Comparison of ENCODE assay signal across 22 mouse cellular contexts in the genomic region with DNA sequence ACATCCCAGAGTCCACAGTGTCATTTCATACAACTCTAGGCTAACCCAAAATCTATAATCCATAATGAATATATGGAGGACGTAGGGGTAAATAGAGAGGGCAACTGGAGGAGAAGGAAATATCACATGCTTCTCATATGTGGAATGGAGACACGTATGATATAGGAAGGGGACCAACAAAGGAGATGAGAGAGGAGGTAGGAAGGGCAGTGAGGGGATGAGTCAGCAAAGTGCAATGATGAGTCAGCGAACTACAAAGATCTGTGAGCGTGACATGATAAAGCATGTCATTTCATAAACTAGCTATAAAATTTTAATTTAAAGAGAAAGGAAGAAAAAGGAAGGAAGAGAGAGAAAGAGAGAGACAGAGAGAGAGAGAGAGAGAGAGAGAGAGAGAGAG. TPM values are rescaled to one million over a fixed set of nuclear protein-coding genes. Genes with fewer than 3 reads are reported as not detected.
DNase-seq lines count a peak whose midpoint lies in the region; ATAC-seq and TF ChIP-seq lines count a peak whose summit lies in the region.
"Had no signal": no experiment of that assay in that cellular context is flagged by ENCODE, and none has a peak within 500 bp of the region (broad histone marks: within the 10 kb centered on the region; RNA-seq: fewer than 3 reads in every experiment).

No protein-coding gene starts in this region.

- H3K27ac ChIP-seq in liver, postnatal 0 days (ENCODE audit: low read depth): no peak overlapping the region
- H3K27ac ChIP-seq: embryonic facial prominence, embryonic 12.5 days; heart, adult 2 months; hindbrain, embryonic 14.5 days; intestine, embryonic 15.5 days; layer of hippocampus, adult 2 months; limb, embryonic 12.5 days; lung, embryonic 15.5 days; macrophage had no signal

- no peaks in the 10 kb centered on the region; the same call in 1 of the 2 replicates for H3K27me3 ChIP-seq in G1E (ENCODE audit: insufficient read depth, low read length)
- H3K27me3 ChIP-seq in liver, postnatal 0 days (ENCODE audit: insufficient read depth, low read length): no peaks in the 10 kb centered on the region
- H3K27me3 ChIP-seq: embryonic facial prominence, embryonic 12.5 days; intestine, embryonic 15.5 days; limb, embryonic 12.5 days; lung, embryonic 15.5 days had no signal

- H3K9me3 ChIP-seq in G1E (replicated peaks): no peaks in the 10 kb centered on the region
- no peaks in the 10 kb centered on the region for H3K9me3 ChIP-seq in liver, postnatal 0 days (ENCODE audit: low read length)
- H3K9me3 ChIP-seq: embryonic facial prominence, embryonic 12.5 days; intestine, embryonic 15.5 days; limb, embryonic 12.5 days; lung, embryonic 15.5 days had no signal

- TF ChIP-seq EP300 in liver, postnatal 0 days (IDR thresholded peaks at IDR 0.05; ENCODE audit: low read depth): no peak

- no peak overlapping the region for H3K4me2 ChIP-seq in liver, postnatal 0 days (ENCODE audit: low read depth, low read length)
- H3K4me2 ChIP-seq: embryonic facial prominence, embryonic 12.5 days; hindbrain, embryonic 14.5 days; intestine, embryonic 15.5 days; limb, embryonic 12.5 days; lung, embryonic 15.5 days had no signal

- peak; percentile 31 for DNase-seq in adrenal gland, adult 2 months
- no peak for DNase-seq in adrenal gland, postnatal 25 days
- no peak for DNase-seq in G1E (ENCODE audit: low spot score)
- peak; percentile 43 for DNase-seq in liver, postnatal 0 days
- DNase-seq in left cerebral cortex, adult 11 months (ENCODE audit: low spot score): no peak
- no peak for DNase-seq in layer of hippocampus, postnatal 14 days (ENCODE audit: low spot score in 2 of 2)
- DNase-seq in thymus, postnatal 4 days: no peak
- DNase-seq: adrenal gland, adult 8-10 months; cerebellum, adult 2 months; gastrocnemius, postnatal 14 days; heart, adult 2 months had no signal

- peaks cover 29% of the 10 kb centered on the region for H3K4me1 ChIP-seq in G1E (ENCODE audit: insufficient read depth, low read depth, low read length)
- H3K4me1 ChIP-seq in liver, postnatal 0 days (ENCODE audit: insufficient read depth): peaks cover 6% of the 10 kb centered on the region; the same call in 1 of the 2 replicates
- H3K4me1 ChIP-seq: embryonic facial prominence, embryonic 12.5 days; intestine, embryonic 15.5 days; limb, embryonic 12.5 days had no signal

- H3K4me3 ChIP-seq in G1E (ENCODE audit: low read depth, low read length): no peak overlapping the region
- H3K4me3 ChIP-seq in liver, postnatal 0 days (ENCODE audit: low read depth, low read length): no peak overlapping the region
- H3K4me3 ChIP-seq: embryonic facial prominence, embryonic 12.5 days; heart, adult 2 months; intestine, embryonic 15.5 days; layer of hippocampus, adult 2 months; limb, embryonic 12.5 days; lung, embryonic 15.5 days had no signal

- ATAC-seq in G1E (ENCODE audit: extremely low read depth, insufficient number of reproducible peaks, low FRiP score, poor library complexity, severe bottlenecking): peak; percentile 68
- peak; percentile 93 for ATAC-seq in erythroid progenitor cell, adult 5-6 weeks (replicated peaks; ENCODE audit: low FRiP score, poor library complexity, severe bottlenecking)
- ATAC-seq in liver, postnatal 0 days: peak; percentile 58
- ATAC-seq: intestine, embryonic 15.5 days had no signal

- no peak for TF ChIP-seq CTCF in G1E (IDR thresholded peaks at IDR 0.05; ENCODE audit: low read depth, low read length)
- no peak for TF ChIP-seq CTCF in liver, postnatal 0 days (IDR thresholded peaks at IDR 0.05; ENCODE audit: low read depth)

- H3K36me3 ChIP-seq in G1E (replicated peaks): peaks cover 17% of the 10 kb centered on the region
- H3K36me3 ChIP-seq in liver, postnatal 0 days (replicated peaks; ENCODE audit: insufficient read depth, low read length): no peaks in the 10 kb centered on the region
- H3K36me3 ChIP-seq: embryonic facial prominence, embryonic 12.5 days; intestine, embryonic 15.5 days; limb, embryonic 12.5 days; lung, embryonic 15.5 days had no signal

- 60% methylated on average over 4 of the region's 4 CpGs for WGBS in liver, postnatal 0 days (ENCODE audit: insufficient replicate concordance)

- H3K9ac ChIP-seq in liver, postnatal 0 days (replicated peaks): no peak overlapping the region
- H3K9ac ChIP-seq: embryonic facial prominence, embryonic 12.5 days; hindbrain, embryonic 14.5 days; intestine, embryonic 15.5 days; limb, embryonic 12.5 days; lung, embryonic 15.5 days had no signal

RNA-seq across cellular contexts. Expression of a gene that starts 3.5 kb away (rescaled TPM):
- total RNA-seq in adrenal gland, adult 2 months (2021): 1 to 10 TPM in 1 of 2 experiments, not detected in 1; 1.1 TPM
- polyA plus RNA-seq in adrenal gland, adult 2 months (2012; rRNA removed): 0.28 and 3.3 TPM in 2 replicates
- not detected in 2 replicates for total RNA-seq in adrenal gland, postnatal 25 days (2021)
- total RNA-seq in G1E (2014; fragmentation: Nextera tagmentation) (not detected in 2 replicates), G1E (2017) (not detected in 2 replicates)
- polyA plus RNA-seq in G1E (2012): 0.13 TPM in 1 of 2 replicates, not detected in the other
- total RNA-seq in erythroid progenitor cell, adult 5-6 weeks (2015; ENCODE audit: low replicate concordance): not detected in 2 replicates
- not detected in 2 replicates for total RNA-seq in erythroid progenitor cell, adult 5-6 weeks (2017; ENCODE audit: low replicate concordance)
- polyA plus RNA-seq in liver, postnatal 0 days (2015; fragmentation: Nextera tagmentation; extraction: Ambion mirVana): not detected in 2 replicates
- not detected for total RNA-seq in layer of hippocampus, postnatal 14 days (2021)
- total RNA-seq: gastrocnemius, postnatal 14 days; heart, adult 2 months; layer of hippocampus, adult 2 months had no signal
- polyA plus RNA-seq: embryonic facial prominence, embryonic 12.5 days; heart, adult 2 months; heart, postnatal 0 days; hindbrain, embryonic 14.5 days; intestine, embryonic 15.5 days; limb, embryonic 12.5 days; macrophage; neural tube, embryonic 11.5 days; spleen, adult 2 months had no signal

RNA-seq across cellular contexts. Expression of a gene that starts 22.9 kb away (rescaled TPM):
- total RNA-seq in adrenal gland, adult 2 months (2021): 10 to 100 TPM; 21.6 to 23.6 TPM
- 9.1 and 15.1 TPM in 2 replicates for polyA plus RNA-seq in adrenal gland, adult 2 months (2012; rRNA removed)
- total RNA-seq in adrenal gland, postnatal 25 days (2021): 28.4 and 30.2 TPM in 2 replicates
- total RNA-seq in G1E (2014; fragmentation: Nextera tagmentation) (23.0 and 26.8 TPM in 2 replicates), G1E (2017) (21.5 and 23.1 TPM in 2 replicates)
- 2.5 and 4.1 TPM in 2 replicates for polyA plus RNA-seq in G1E (2012)
- 12.6 and 15.9 TPM in 2 replicates for total RNA-seq in erythroid progenitor cell, adult 5-6 weeks (2015; ENCODE audit: low replicate concordance)
- total RNA-seq in erythroid progenitor cell, adult 5-6 weeks (2017; ENCODE audit: low replicate concordance): 13.6 and 14.2 TPM in 2 replicates
- 5.5 and 6.2 TPM in 2 replicates for polyA plus RNA-seq in liver, postnatal 0 days (2015; fragmentation: Nextera tagmentation; extraction: Ambion mirVana)
- 10 to 100 TPM; 11.8 to 12.8 TPM for total RNA-seq in layer of hippocampus, postnatal 14 days (2021)

RNA-seq across cellular contexts. Expression of a gene that starts 23.1 kb away (rescaled TPM):
- 10 to 100 TPM; 62.0 to 67.5 TPM for total RNA-seq in adrenal gland, adult 2 months (2021)
- polyA plus RNA-seq in adrenal gland, adult 2 months (2012; rRNA removed): 7.9 and 12.5 TPM in 2 replicates
- 70.4 and 85.8 TPM in 2 replicates for total RNA-seq in adrenal gland, postnatal 25 days (2021)
- total RNA-seq in G1E (2014; fragmentation: Nextera tagmentation) (120 and 128 TPM in 2 replicates), G1E (2017) (120 and 148 TPM in 2 replicates)
- polyA plus RNA-seq in G1E (2012): 9.6 and 44.1 TPM in 2 replicates
- total RNA-seq in erythroid progenitor cell, adult 5-6 weeks (2015; ENCODE audit: low replicate concordance): 54.5 and 68.1 TPM in 2 replicates
- total RNA-seq in erythroid progenitor cell, adult 5-6 weeks (2017; ENCODE audit: low replicate concordance): 17.9 and 37.6 TPM in 2 replicates
- polyA plus RNA-seq in liver, postnatal 0 days (2015; fragmentation: Nextera tagmentation; extraction: Ambion mirVana): 45.5 and 50.7 TPM in 2 replicates
- total RNA-seq in layer of hippocampus, postnatal 14 days (2021): 10 to 100 TPM; 48.4 to 49.3 TPM

RNA-seq across cellular contexts. Expression of a gene that starts 39.2 kb away (rescaled TPM):
- 1 to 10 TPM in 1 of 2 experiments, under 1 TPM in 1; 0.78 to 2.0 TPM for total RNA-seq in adrenal gland, adult 2 months (2021)
- polyA plus RNA-seq in adrenal gland, adult 2 months (2012; rRNA removed): 1.3 and 2.6 TPM in 2 replicates
- 2.4 and 3.0 TPM in 2 replicates for total RNA-seq in adrenal gland, postnatal 25 days (2021)
- total RNA-seq in G1E (2014; fragmentation: Nextera tagmentation): 1.7 and 1.8 TPM in 2 replicates
- 0.70 and 2.0 TPM in 2 replicates for total RNA-seq in G1E (2017)
- 0.52 and 0.58 TPM in 2 replicates for polyA plus RNA-seq in G1E (2012)
- total RNA-seq in erythroid progenitor cell, adult 5-6 weeks (2015; ENCODE audit: low replicate concordance): 1.8 TPM in 1 of 2 replicates, not detected in the other
- 1.2 and 1.7 TPM in 2 replicates for total RNA-seq in erythroid progenitor cell, adult 5-6 weeks (2017; ENCODE audit: low replicate concordance)
- polyA plus RNA-seq in liver, postnatal 0 days (2015; fragmentation: Nextera tagmentation; extraction: Ambion mirVana): 0.34 and 1.00 TPM in 2 replicates
- 1 to 10 TPM; 5.4 to 5.8 TPM for total RNA-seq in layer of hippocampus, postnatal 14 days (2021)

RNA-seq across cellular contexts. Expression of a gene that starts 48.3 kb away (rescaled TPM):
- 10 to 100 TPM in 1 of 2 experiments, 1 to 10 TPM in 1; 3.0 to 13.9 TPM for total RNA-seq in adrenal gland, adult 2 months (2021)
- 10.9 and 15.3 TPM in 2 replicates for polyA plus RNA-seq in adrenal gland, adult 2 months (2012; rRNA removed)
- total RNA-seq in adrenal gland, postnatal 25 days (2021): 2.4 and 3.5 TPM in 2 replicates
- 0.53 TPM in 1 of 2 replicates, not detected in the other for total RNA-seq in G1E (2014; fragmentation: Nextera tagmentation)
- total RNA-seq in G1E (2017): 0.06 and 0.11 TPM in 2 replicates
- polyA plus RNA-seq in G1E (2012): 0.09 TPM in 1 of 2 replicates, not detected in the other
- not detected in 2 replicates for total RNA-seq in erythroid progenitor cell, adult 5-6 weeks (2015; ENCODE audit: low replicate concordance)
- not detected in 2 replicates for total RNA-seq in erythroid progenitor cell, adult 5-6 weeks (2017; ENCODE audit: low replicate concordance)
- polyA plus RNA-seq in liver, postnatal 0 days (2015; fragmentation: Nextera tagmentation; extraction: Ambion mirVana): 0.18 and 0.26 TPM in 2 replicates
- total RNA-seq in layer of hippocampus, postnatal 14 days (2021): under 1 TPM; 0.30 to 0.67 TPM

Comparison
In these comparisons a context has a peak if more than half of its experiments do, and no peak if none do; other contexts are left out.
1. DNase-seq: peak in adrenal gland, adult 2 months (single experiment) and liver, postnatal 0 days (single experiment); none in adrenal gland, postnatal 25 days (single experiment), G1E (single experiment), left cerebral cortex, adult 11 months (single experiment), layer of hippocampus, postnatal 14 days (0 of 2) and thymus, postnatal 4 days (single experiment).
2. Peak in every context shown above with its lines, with median percentiles within 50 percentile points of each other: ATAC-seq.